Mouse (Mus musculus) heart, embryonic 16.5 days (tissue): Measurements from ENCODE around the gene Bnc2. TPM values are rescaled to one million over a fixed set of nuclear protein-coding genes. Genes with fewer than 3 reads are reported as not detected.

Experiments used
- ATAC-seq: fragments of 200-750 bp; cut with Nextera tagmentation; replicated peaks from 2 replicates; pipeline ENCODE4 v1.8.0; 2017; ENCODE audit warnings: moderate number of reproducible peaks; ENCODE audit not compliant: insufficient read depth, low FRiP score; ENCODE audit errors: extremely low read depth
- H3K27ac ChIP-seq: fragments of 300-500 bp; sonication (generic); 2 replicates; pipeline ENCODE4 v1.5.1; 2014; ENCODE audit warnings: mild to moderate bottlenecking, low read length, control low read depth, moderate library complexity
- H3K27me3 ChIP-seq: fragments of 300-500 bp; sonication (generic); 2 replicates; pipeline ENCODE4 v1.6.1; 2014; ENCODE audit warnings: low read length, mixed read lengths; ENCODE audit not compliant: control insufficient read depth, insufficient read depth
- H3K36me3 ChIP-seq: fragments of 300-500 bp; sonication (generic); 2 replicates; pipeline ENCODE4 v1.6.1; 2014; ENCODE audit not compliant: control insufficient read depth, insufficient read depth
- H3K4me1 ChIP-seq: fragments of 300-500 bp; sonication (generic); 2 replicates; pipeline ENCODE4 v1.6.1; 2014; ENCODE audit warnings: low read length, mixed read lengths; ENCODE audit not compliant: control insufficient read depth, insufficient read depth
- H3K4me2 ChIP-seq: fragments of 300-500 bp; sonication (generic); 2 replicates; pipeline ENCODE4 v1.6.1; 2014; ENCODE audit warnings: low read depth, mild to moderate bottlenecking, control low read depth, low read length
- H3K4me3 ChIP-seq: fragments of 300-500 bp; sonication (generic); 2 replicates; pipeline ENCODE4 v1.5.1; 2014; ENCODE audit warnings: mild to moderate bottlenecking, control low read depth, low read length
- H3K9ac ChIP-seq: fragments of 300-500 bp; sonication (generic); 2 replicates; pipeline ENCODE4 v1.6.1; 2014; ENCODE audit warnings: low read length, control low read depth
- H3K9me3 ChIP-seq: fragments of 300-500 bp; sonication (generic); replicated peaks from 2 replicates; pipeline ENCODE4 v1.6.1; 2016; ENCODE audit warnings: low read length; ENCODE audit not compliant: control insufficient read depth
- WGBS: fragments of 180-500 bp; shearing (Covaris S2); extraction: QIAGEN DNeasy Blood & Tissue Kit; methylation state at CpG from one replicate; pipeline ENCODE4 v1.1.7; 2014; 5-methylcytosine and 5-hydroxymethylcytosine counted together
- polyA plus RNA-seq: library from polyadenylated mRNA; unstranded; fragments of >200 nt; fragmentation: Nextera tagmentation; extraction: Ambion mirVana; gene quantifications from 2 replicates; pipeline ENCODE4 v1.2.1, GENCODE M21; 2015

The Bnc2 gene
- polyA plus RNA-seq, 1 experiment from 2014 or later: 0.92 TPM

DNA sequence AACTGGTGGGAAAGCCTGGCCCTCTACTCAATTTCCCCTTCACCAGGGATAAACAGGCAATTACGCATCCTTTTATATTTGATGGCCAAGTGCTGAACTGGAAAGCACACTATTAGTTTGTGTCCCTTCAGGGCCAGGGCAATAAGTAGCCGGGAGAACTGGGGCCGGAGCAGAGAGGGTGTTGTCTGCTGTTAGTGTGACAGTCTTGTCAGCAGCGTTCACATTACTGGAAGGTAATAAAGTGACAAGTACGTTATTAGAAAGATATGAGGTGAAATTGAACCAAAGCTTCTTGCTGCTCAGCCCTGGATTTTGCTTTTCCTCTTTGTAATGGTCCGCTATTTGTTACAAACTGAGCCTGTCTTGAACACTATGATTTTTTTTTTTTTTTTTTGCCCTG, 405.2 kb downstream of the Bnc2 start:
- Histone ChIP-seq H3K4me2 (no peak overlapping the region), H3K9ac (no peak overlapping the region), H3K4me3 (no peak overlapping the region), H3K27me3 (no peaks in the 10 kb centered on the region), H3K9me3 (no peaks in the 10 kb centered on the region), H3K27ac (no peak overlapping the region), H3K36me3 (no peaks in the 10 kb centered on the region), H3K4me1 (no peaks in the 10 kb centered on the region)
- WGBS: 70% methylated on average over 6 of the region's 6 CpGs
- no peak for ATAC-seq

DNA sequence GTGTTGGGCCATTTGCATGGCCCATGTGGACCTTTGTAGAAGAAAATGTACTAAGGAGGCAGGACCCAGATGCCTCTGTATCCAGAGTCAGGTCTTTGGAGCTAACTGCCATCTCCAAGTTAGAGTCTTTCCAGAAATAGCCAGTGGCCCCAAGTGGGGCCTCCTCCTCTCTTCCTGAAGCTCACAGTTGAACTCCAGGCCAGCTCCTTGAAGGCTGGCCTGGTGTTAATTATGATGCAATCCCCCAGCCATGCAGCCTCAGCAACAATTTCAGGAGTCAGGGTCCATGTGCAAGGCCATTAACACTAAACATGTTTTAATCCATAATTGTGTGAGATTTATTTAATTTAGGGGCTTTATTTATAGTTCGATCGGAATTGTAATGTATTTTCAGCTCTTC, 427.7 kb downstream of the Bnc2 start:
- Histone ChIP-seq H3K4me1 (no peaks in the 10 kb centered on the region; the same call in 1 of the 2 replicates), H3K9ac (no peak overlapping the region), H3K36me3 (no peaks in the 10 kb centered on the region), H3K27ac (no peak overlapping the region), H3K4me2 (no peak overlapping the region), H3K9me3 (no peaks in the 10 kb centered on the region), H3K27me3 (no peaks in the 10 kb centered on the region), H3K4me3 (no peak overlapping the region)
- WGBS: 92% methylated on average over 2 of the region's 2 CpGs
- no peak for ATAC-seq

DNA sequence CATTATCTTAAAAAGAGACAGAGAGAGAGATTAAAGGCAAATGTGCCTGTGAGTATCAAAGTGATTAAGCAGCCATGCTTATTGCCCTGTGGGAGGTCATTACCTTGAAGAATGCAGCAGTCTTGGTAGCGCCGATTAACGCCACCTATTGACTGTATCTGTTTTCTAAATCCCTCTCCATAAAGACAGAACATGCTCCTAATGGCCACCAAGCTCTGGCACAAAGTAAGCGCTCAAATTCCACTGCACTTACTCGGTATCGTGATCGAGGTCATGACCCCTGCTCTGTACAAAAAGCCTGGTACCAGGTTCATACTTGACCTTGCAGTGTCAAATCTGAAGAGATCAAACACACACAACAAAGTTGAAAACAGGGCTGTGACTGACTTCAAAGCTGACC, 442.7 kb downstream of the Bnc2 start:
- Histone ChIP-seq H3K4me2 (no peak overlapping the region), H3K36me3 (no peaks in the 10 kb centered on the region), H3K9me3 (no peaks in the 10 kb centered on the region), H3K4me1 (no peaks in the 10 kb centered on the region), H3K27me3 (no peaks in the 10 kb centered on the region), H3K9ac (no peak overlapping the region), H3K4me3 (no peak overlapping the region), H3K27ac (no peak overlapping the region)
- WGBS: 69% methylated on average over 7 of the region's 7 CpGs
- no peak for ATAC-seq

DNA sequence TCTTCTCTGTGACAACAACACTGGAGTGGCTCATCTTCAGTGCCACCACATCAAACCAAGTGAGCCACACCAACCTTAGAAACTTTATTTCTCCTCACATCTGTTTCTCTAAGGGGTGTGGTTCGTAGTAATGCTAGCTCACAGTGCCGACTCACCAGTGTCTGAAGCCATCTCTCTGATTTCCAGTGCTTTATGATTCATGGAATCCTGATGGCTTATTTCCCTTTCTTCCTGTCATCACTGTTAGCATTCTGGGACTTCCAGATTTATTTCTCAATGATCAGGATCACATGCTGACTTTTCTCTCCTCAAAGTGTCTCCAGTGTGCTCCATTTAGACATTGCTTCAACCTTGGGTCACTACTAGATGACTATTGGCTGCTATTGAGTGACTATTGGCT, 443.8 kb downstream of the Bnc2 start:
- ATAC-seq: no peak
- H3K4me3 ChIP-seq: no peak overlapping the region
- H3K4me1 ChIP-seq: no peaks in the 10 kb centered on the region
- no peak overlapping the region for H3K9ac ChIP-seq
- H3K27ac ChIP-seq: no peak overlapping the region
- 78% methylated on average over 2 of the region's 2 CpGs for whole genome bisulfite sequencing
- no peaks in the 10 kb centered on the region for H3K9me3 ChIP-seq
- H3K36me3 ChIP-seq: no peaks in the 10 kb centered on the region
- no peak overlapping the region for H3K4me2 ChIP-seq
- no peaks in the 10 kb centered on the region for H3K27me3 ChIP-seq

DNA sequence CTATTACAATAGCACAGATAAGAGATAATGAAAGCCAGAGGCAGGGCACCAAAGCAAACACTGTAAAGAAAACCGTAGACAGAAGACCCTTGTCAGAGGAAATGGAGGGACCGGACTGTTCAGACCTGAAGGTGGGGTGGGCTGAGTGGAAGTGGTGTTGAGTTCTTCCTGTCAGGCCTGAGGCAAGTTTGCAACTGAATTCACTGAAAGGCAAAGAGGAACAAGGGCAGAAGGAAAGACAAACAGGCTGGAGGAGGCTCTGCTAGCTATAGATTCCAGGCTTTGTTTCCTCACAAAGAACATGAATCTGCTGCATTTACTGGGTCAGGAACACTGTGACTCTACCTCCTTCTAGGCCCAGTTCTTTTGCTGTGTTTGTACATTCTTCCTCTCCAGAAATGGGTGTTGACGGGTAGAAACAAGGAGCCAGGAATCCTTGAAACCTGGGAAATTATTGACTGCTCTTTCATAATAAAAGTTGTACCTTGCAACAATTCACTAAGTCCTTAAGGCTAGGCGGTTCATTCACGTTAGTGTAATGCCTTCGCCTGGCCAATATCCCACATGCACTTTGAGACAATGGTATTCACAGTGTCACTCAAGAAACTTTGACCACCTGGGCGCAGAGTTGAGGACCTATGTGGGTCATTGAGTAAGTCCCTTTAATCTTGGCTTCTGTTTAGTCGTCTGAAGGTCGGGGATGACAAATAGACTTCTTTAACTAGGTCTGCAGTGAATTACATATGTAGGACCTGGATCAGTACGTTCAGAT, 445.7 kb downstream of the Bnc2 start:
- no peak overlapping the region for H3K4me2 ChIP-seq
- no peaks in the 10 kb centered on the region for H3K36me3 ChIP-seq
- H3K9me3 ChIP-seq: no peaks in the 10 kb centered on the region
- H3K27ac ChIP-seq: no peak overlapping the region
- WGBS: 71% methylated on average over 10 of the region's 10 CpGs
- no peak overlapping the region for H3K9ac ChIP-seq
- H3K27me3 ChIP-seq: no peaks in the 10 kb centered on the region
- H3K4me1 ChIP-seq: no peaks in the 10 kb centered on the region
- ATAC-seq: no peak
- no peak overlapping the region for H3K4me3 ChIP-seq

DNA sequence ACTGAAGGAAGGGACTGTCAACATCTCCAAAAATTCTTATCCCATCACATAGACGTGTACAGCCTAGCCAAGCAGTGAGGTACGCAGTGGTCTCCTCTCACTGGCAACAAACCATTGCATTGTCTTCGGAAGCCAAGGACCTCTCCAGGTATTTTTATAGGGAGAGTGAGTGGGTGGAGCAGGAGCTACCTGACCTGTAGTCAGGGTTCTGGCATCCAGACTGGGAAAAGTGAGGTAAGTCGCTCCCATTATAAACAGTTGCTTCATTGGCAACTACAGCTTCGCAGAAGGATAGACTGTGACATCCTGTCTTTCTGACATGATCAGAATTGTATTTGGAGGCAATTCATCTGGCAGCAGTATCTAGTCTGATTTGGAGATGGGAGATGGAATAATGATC, 446.5 kb downstream of the Bnc2 start:
- Histone ChIP-seq H3K36me3 (no peaks in the 10 kb centered on the region), H3K4me2 (no peak overlapping the region), H3K9ac (no peak overlapping the region), H3K27ac (no peak overlapping the region), H3K4me3 (no peak overlapping the region), H3K27me3 (no peaks in the 10 kb centered on the region), H3K4me1 (no peaks in the 10 kb centered on the region), H3K9me3 (no peaks in the 10 kb centered on the region)
- WGBS: 79% methylated on average over 5 of the region's 5 CpGs
- ATAC-seq: no peak

Other genes with a start within 250 kb of the Bnc2 start
- gene Cntln, start 209.0 kb upstream of the Bnc2 start, polyA plus RNA-seq: 5.4 TPM in 2 replicates